ENCODE assay signal across 12 mouse cellular contexts in the genomic region with DNA sequence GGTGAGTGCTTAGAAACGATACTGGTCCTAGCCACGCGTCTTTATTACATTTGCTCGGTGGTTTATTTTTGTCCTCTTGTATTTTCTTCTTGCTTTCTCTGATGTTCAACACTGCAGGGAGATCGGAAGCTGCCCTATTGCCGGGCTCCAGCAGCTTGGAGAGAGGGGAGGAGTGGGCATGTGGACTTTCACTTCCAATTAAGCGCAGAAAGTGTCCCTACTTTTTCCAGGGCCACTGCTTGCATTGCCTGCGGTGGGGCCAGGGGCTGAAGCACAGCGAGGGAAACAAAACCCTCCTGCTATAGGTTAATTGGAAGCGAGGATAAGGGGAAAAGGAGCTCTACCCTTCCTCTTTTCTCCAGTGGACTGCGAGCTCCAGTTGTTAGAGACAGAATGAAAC.
A peak's percentile ranks its signal among the peaks of the same experiment; 100 is the strongest.
DNase-seq lines count a peak whose midpoint lies in the region; ATAC-seq and TF ChIP-seq lines count a peak whose summit lies in the region.
"Had no signal": no experiment of that assay in that cellular context is flagged by ENCODE, and none has a peak within 500 bp of the region (broad histone marks: within the 10 kb centered on the region; RNA-seq: fewer than 3 reads in every experiment).

No protein-coding gene starts in this region.

- 48% methylated on average over 11 of the region's 11 CpGs for WGBS in midbrain, embryonic 13.5 days
- 59% methylated on average over 11 of the region's 11 CpGs for WGBS in midbrain, embryonic 14.5 days
- 8% methylated on average over 11 of the region's 11 CpGs for WGBS in forebrain, embryonic 16.5 days
- 76% methylated on average over 11 of the region's 11 CpGs for WGBS in cerebellum, adult 2 months

- no peak overlapping the region for H3K9ac ChIP-seq in midbrain, embryonic 13.5 days (replicated peaks)
- no peak overlapping the region for H3K9ac ChIP-seq in midbrain, embryonic 14.5 days (replicated peaks; ENCODE audit: low read length)
- H3K9ac ChIP-seq in forebrain, embryonic 16.5 days (replicated peaks; ENCODE audit: low read depth, low read length), result no peak overlapping the region
- H3K9ac ChIP-seq: liver, embryonic 15.5 days had no signal

- 0 out of 2 replicates have a peak, but pooled peaks cover 3% of the 10 kb centered on the region for H3K4me1 ChIP-seq in midbrain, embryonic 13.5 days (replicated peaks)
- H3K4me1 ChIP-seq in midbrain, embryonic 14.5 days (ENCODE audit: control insufficient read depth, insufficient read depth, low read length), result no peaks in the 10 kb centered on the region
- peaks cover 13% of the 10 kb centered on the region for H3K4me1 ChIP-seq in forebrain, embryonic 16.5 days (replicated peaks; ENCODE audit: control insufficient read depth, insufficient read depth, low read length)
- no peaks in the 10 kb centered on the region; the same call in 1 of the 2 replicates for H3K4me1 ChIP-seq in cerebellum, adult 2 months (ENCODE audit: control insufficient read depth, insufficient read depth, low read length)
- H3K4me1 ChIP-seq: liver, embryonic 15.5 days had no signal

- peak overlapping the region; percentile 25; the same call in 1 of the 2 replicates for H3K4me2 ChIP-seq in midbrain, embryonic 13.5 days (replicated peaks)
- H3K4me2 ChIP-seq in midbrain, embryonic 14.5 days (ENCODE audit: low read length), result no peak overlapping the region
- H3K4me2 ChIP-seq in forebrain, embryonic 16.5 days (ENCODE audit: low read length), result peak overlapping the region; percentile 53
- H3K4me2 ChIP-seq: liver, embryonic 15.5 days had no signal

- DNase-seq in frontal cortex, postnatal 14 days (ENCODE audit: low spot score in 2 of 2), result no peak
- no peak for DNase-seq in midbrain, embryonic 14.5 days
- peak; percentile 68 for DNase-seq in retina, postnatal 1 day
- no peak for DNase-seq in thymus, postnatal 25 days
- DNase-seq in cerebellum, adult 2 months, result no peak
- DNase-seq: spleen, adult 18-20 months; thymus, adult 2 months had no signal

- no peak overlapping the region for H3K4me3 ChIP-seq in midbrain, embryonic 13.5 days (replicated peaks)
- no peak overlapping the region for H3K4me3 ChIP-seq in midbrain, embryonic 14.5 days (replicated peaks; ENCODE audit: low read depth, low read length)
- peak overlapping the region; percentile 18 for H3K4me3 ChIP-seq in forebrain, embryonic 16.5 days (replicated peaks; ENCODE audit: low read length)
- no peak overlapping the region for H3K4me3 ChIP-seq in cerebellum, adult 2 months (replicated peaks; ENCODE audit: insufficient read depth, low read depth, low read length)
- H3K4me3 ChIP-seq: liver, embryonic 15.5 days had no signal

- no peak for TF ChIP-seq CTCF in cerebellum, adult 2 months (IDR thresholded peaks at IDR 0.05; ENCODE audit: borderline replicate concordance, insufficient read depth, low read depth, low read length)

- no peaks in the 10 kb centered on the region for H3K27me3 ChIP-seq in midbrain, embryonic 13.5 days
- H3K27me3 ChIP-seq in midbrain, embryonic 14.5 days (ENCODE audit: control insufficient read depth, insufficient read depth, low read length), result no peaks in the 10 kb centered on the region
- H3K27me3 ChIP-seq in forebrain, embryonic 16.5 days (replicated peaks; ENCODE audit: control insufficient read depth, insufficient read depth, low read length), result no peaks in the 10 kb centered on the region
- H3K27me3 ChIP-seq in cerebellum, adult 2 months (ENCODE audit: control insufficient read depth, insufficient read depth, low read length), result no peaks in the 10 kb centered on the region
- H3K27me3 ChIP-seq: liver, embryonic 15.5 days had no signal

- H3K36me3 ChIP-seq in midbrain, embryonic 13.5 days, result no peaks in the 10 kb centered on the region
- H3K36me3 ChIP-seq in midbrain, embryonic 14.5 days (ENCODE audit: control insufficient read depth, insufficient read depth, low read length), result no peaks in the 10 kb centered on the region
- no peaks in the 10 kb centered on the region for H3K36me3 ChIP-seq in forebrain, embryonic 16.5 days (ENCODE audit: control insufficient read depth, insufficient read depth)
- H3K36me3 ChIP-seq: G1E; liver, embryonic 15.5 days had no signal

- no peaks in the 10 kb centered on the region for H3K9me3 ChIP-seq in midbrain, embryonic 13.5 days
- H3K9me3 ChIP-seq in midbrain, embryonic 14.5 days (ENCODE audit: control insufficient read depth, low read length), result no peaks in the 10 kb centered on the region
- H3K9me3 ChIP-seq in forebrain, embryonic 16.5 days (ENCODE audit: control insufficient read depth, low read length), result no peaks in the 10 kb centered on the region
- H3K9me3 ChIP-seq: G1E; liver, embryonic 15.5 days had no signal

- no peak for TF ChIP-seq POLR2A in cerebellum, adult 2 months (IDR thresholded peaks at IDR 0.05; ENCODE audit: borderline replicate concordance, insufficient read depth, low read length)

- no peak overlapping the region for H3K27ac ChIP-seq in midbrain, embryonic 13.5 days
- H3K27ac ChIP-seq in midbrain, embryonic 14.5 days (replicated peaks; ENCODE audit: low read depth, low read length), result no peak overlapping the region
- no peak overlapping the region for H3K27ac ChIP-seq in forebrain, embryonic 16.5 days (ENCODE audit: low read length)
- no peak overlapping the region for H3K27ac ChIP-seq in cerebellum, adult 2 months (ENCODE audit: insufficient read depth, low read length)
- H3K27ac ChIP-seq: liver, embryonic 15.5 days had no signal

- ATAC-seq in frontal cortex, adult (ENCODE audit: low TSS enrichment), result peak; percentile 44
- ATAC-seq in midbrain, embryonic 13.5 days, result no peak
- no peak for ATAC-seq in midbrain, embryonic 14.5 days (ENCODE audit: low FRiP score, low TSS enrichment)
- no peak for ATAC-seq in forebrain, embryonic 16.5 days
